Mouse (Mus musculus) cerebellum, adult 2 months (tissue): ENCODE measurements around the gene Enox1.

Source experiments
- CTCF ChIP-seq: fragments of 200-500 bp; IDR thresholded peaks from 2 replicates; pipeline ENCODE4 v1.5.1; 2011; ENCODE audit warnings: low read depth, mild to moderate bottlenecking, control low read depth, low read length, moderate library complexity, borderline replicate concordance; ENCODE audit not compliant: insufficient read depth
- POLR2A ChIP-seq: fragments of 200-500 bp; IDR thresholded peaks from 2 replicates; pipeline ENCODE4 v1.6.1; 2011; ENCODE audit warnings: low read length, control low read depth, borderline replicate concordance; ENCODE audit not compliant: insufficient read depth

DNA sequence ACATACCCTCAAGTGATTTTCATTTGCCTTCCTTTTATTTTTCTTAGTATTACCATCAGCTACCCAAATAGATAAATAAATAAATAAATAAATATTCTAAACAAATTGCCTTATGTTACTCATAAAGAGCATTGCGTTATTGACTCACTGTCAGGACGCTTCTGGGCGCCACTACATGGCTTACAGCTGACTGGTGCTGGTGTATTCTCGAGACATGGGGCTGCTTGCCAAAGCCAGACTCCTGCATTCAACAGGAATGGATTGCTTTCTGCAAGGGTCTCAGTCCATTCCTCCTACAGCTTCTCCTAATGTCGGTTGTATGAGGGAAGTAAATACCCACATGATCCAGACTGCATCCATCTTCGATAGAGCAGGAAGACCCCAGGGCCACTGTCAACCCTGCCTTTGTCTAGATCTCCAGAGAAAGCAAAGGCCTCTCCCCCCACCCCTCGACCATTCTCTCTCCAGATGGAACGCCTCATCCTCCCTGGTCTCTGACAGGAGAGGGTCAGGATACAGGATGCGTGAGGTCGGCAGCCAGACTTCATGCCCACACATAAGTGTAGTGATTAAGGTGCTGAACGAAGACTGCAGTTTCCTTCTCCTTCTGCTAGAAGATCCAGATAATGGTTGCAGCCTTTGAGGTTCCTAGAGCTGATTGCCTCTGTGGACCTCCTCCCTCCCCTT, 318.7 kb downstream of the Enox1 start:
- TF ChIP-seq POLR2A (no peak), CTCF (no peak)
